ENCODE assay signal across 15 mouse cellular contexts in genomic region chr7:28353267-28353666, GRCm38 (mm10). TPM values are rescaled to one million over a fixed set of nuclear protein-coding genes. Genes with fewer than 3 reads are reported as not detected.
DNase-seq lines count a peak whose midpoint lies in the region; ATAC-seq and TF ChIP-seq lines count a peak whose summit lies in the region.
"Had no signal": no experiment of that assay in that cellular context is flagged by ENCODE, and none has a peak within 500 bp of the region (broad histone marks: within the 10 kb centered on the region; RNA-seq: fewer than 3 reads in every experiment).

No protein-coding gene starts in this region.

- no peak for TF ChIP-seq EP300 in MEL (IDR thresholded peaks at IDR 0.05; ENCODE audit: low read depth in 1 of 2, low read length in 2 of 2)

- no peak overlapping the region for H3K27ac ChIP-seq in hindbrain, embryonic 10.5 days
- H3K27ac ChIP-seq in hindbrain, embryonic 12.5 days, result no peak overlapping the region
- H3K27ac ChIP-seq in MEL (ENCODE audit: control insufficient read depth, low read depth, low read length), result no peak overlapping the region
- H3K27ac ChIP-seq in forebrain, embryonic 14.5 days (ENCODE audit: low read depth, low read length), result no peak overlapping the region
- H3K27ac ChIP-seq: embryonic facial prominence, embryonic 15.5 days; liver, embryonic 15.5 days; midbrain, embryonic 12.5 days had no signal

- 93% methylated on average over 2 of the region's 2 CpGs for WGBS in hindbrain, embryonic 10.5 days
- 97% methylated on average over 2 of the region's 2 CpGs for WGBS in hindbrain, embryonic 12.5 days
- 73% methylated on average over 2 of the region's 2 CpGs for WGBS in lung, adult 2 months
- WGBS in forebrain, embryonic 14.5 days, result 96% methylated on average over 2 of the region's 2 CpGs

- H3K4me1 ChIP-seq in hindbrain, embryonic 10.5 days (replicated peaks), result peaks cover 44% of the 10 kb centered on the region
- peaks cover 32% of the 10 kb centered on the region for H3K4me1 ChIP-seq in hindbrain, embryonic 12.5 days
- H3K4me1 ChIP-seq in lung, adult 2 months (ENCODE audit: control insufficient read depth, insufficient read depth, low read length), result peaks cover 18% of the 10 kb centered on the region
- H3K4me1 ChIP-seq in MEL (ENCODE audit: control insufficient read depth in 1 of 2, insufficient read depth in 2 of 2, low read length in 2 of 2), result peaks cover 2 to 25% of the 10 kb centered on the region in 2 experiments; a peak in 3 of 4 replicates
- peaks cover 15% of the 10 kb centered on the region for H3K4me1 ChIP-seq in forebrain, embryonic 14.5 days (ENCODE audit: control insufficient read depth, insufficient read depth, low read length)

- H3K9ac ChIP-seq in hindbrain, embryonic 12.5 days, result no peak overlapping the region
- H3K9ac ChIP-seq in MEL (ENCODE audit: control insufficient read depth, low read depth, low read length, poor library complexity, severe bottlenecking), result no peak overlapping the region
- no peak overlapping the region for H3K9ac ChIP-seq in forebrain, embryonic 14.5 days (ENCODE audit: low read length)
- H3K9ac ChIP-seq: embryonic facial prominence, embryonic 15.5 days; liver, embryonic 15.5 days; midbrain, embryonic 12.5 days had no signal

- no peak for DNase-seq in hindbrain, embryonic 10.5 days (ENCODE audit: low spot score)
- DNase-seq in lung, postnatal 10 days, result peak; percentile 25
- no peak for DNase-seq in lung, adult 2 months
- peak; percentile 58 for DNase-seq in MEL (ENCODE audit: low read depth, low spot score)
- DNase-seq in lung, postnatal 36 days, result peak; percentile 42
- DNase-seq in forebrain, embryonic 14.5 days (ENCODE audit: low spot score), result no peak
- DNase-seq: cerebellum, adult 11 months; gastrocnemius, postnatal 36 days; spleen, adult 18-20 months had no signal

- H3K79me2 ChIP-seq in MEL (ENCODE audit: control insufficient read depth, insufficient read depth, low read length, poor library complexity), result peaks cover 20% of the 10 kb centered on the region

- no peak overlapping the region for H3K4me2 ChIP-seq in hindbrain, embryonic 12.5 days (replicated peaks)
- no peak overlapping the region for H3K4me2 ChIP-seq in forebrain, embryonic 14.5 days (ENCODE audit: low read length)
- H3K4me2 ChIP-seq: embryonic facial prominence, embryonic 15.5 days; liver, embryonic 15.5 days; midbrain, embryonic 12.5 days had no signal

- H3K36me3 ChIP-seq in hindbrain, embryonic 10.5 days, result peaks cover 41% of the 10 kb centered on the region
- peaks cover 30% of the 10 kb centered on the region for H3K36me3 ChIP-seq in hindbrain, embryonic 12.5 days
- peaks cover 11 to 24% of the 10 kb centered on the region in 2 experiments for H3K36me3 ChIP-seq in MEL (ENCODE audit: control insufficient read depth in 1 of 2, insufficient read depth in 2 of 2, low read length in 2 of 2)
- peaks cover 34% of the 10 kb centered on the region for H3K36me3 ChIP-seq in forebrain, embryonic 14.5 days (ENCODE audit: control insufficient read depth, insufficient read depth, low read length)

- TF ChIP-seq RAD21 in MEL (IDR thresholded peaks at IDR 0.05; ENCODE audit: low read depth, low read length), result no peak

- no peak for TF ChIP-seq POLR2A in lung, adult 2 months (IDR thresholded peaks at IDR 0.05; ENCODE audit: borderline replicate concordance, extremely low read depth, low read depth, low read length)
- TF ChIP-seq POLR2A in MEL (IDR thresholded peaks at IDR 0.05; ENCODE audit: control insufficient read depth in 1 of 2, insufficient read depth in 1 of 2, low read depth in 1 of 2, low read length in 2 of 2, poor library complexity in 1 of 2), result no peak

- TF ChIP-seq CTCF in lung, adult 2 months (IDR thresholded peaks at IDR 0.05; ENCODE audit: insufficient read depth, low read length), result no peak
- TF ChIP-seq CTCF in MEL (IDR thresholded peaks at IDR 0.05 in 2 of 3, conservative IDR thresholded peaks at IDR 0.05 in 1 of 3; ENCODE audit: control insufficient read depth in 1 of 3, insufficient read depth in 1 of 3, low read depth in 2 of 3, low read length in 3 of 3, poor library complexity in 1 of 3, severe bottlenecking in 1 of 3), result no peak

- H3K9me3 ChIP-seq in hindbrain, embryonic 10.5 days, result no peaks in the 10 kb centered on the region
- H3K9me3 ChIP-seq in hindbrain, embryonic 12.5 days (replicated peaks), result no peaks in the 10 kb centered on the region
- no peaks in the 10 kb centered on the region for H3K9me3 ChIP-seq in MEL (replicated peaks; ENCODE audit: insufficient read depth, low read length)
- H3K9me3 ChIP-seq in forebrain, embryonic 14.5 days (replicated peaks; ENCODE audit: control insufficient read depth, low read length), result no peaks in the 10 kb centered on the region
- H3K9me3 ChIP-seq: embryonic facial prominence, embryonic 15.5 days; liver, embryonic 15.5 days; midbrain, embryonic 12.5 days had no signal

- H3K4me3 ChIP-seq in hindbrain, embryonic 10.5 days, result peak overlapping the region; percentile 11; the same call in 1 of the 2 replicates
- no peak overlapping the region for H3K4me3 ChIP-seq in hindbrain, embryonic 12.5 days
- no peak overlapping the region for H3K4me3 ChIP-seq in lung, adult 2 months (replicated peaks; ENCODE audit: extremely low read depth, low read depth, low read length)
- no peak overlapping the region for H3K4me3 ChIP-seq in MEL (ENCODE audit: control insufficient read depth in 1 of 2, insufficient read depth in 1 of 2, low read depth in 2 of 2, low read length in 2 of 2)
- H3K4me3 ChIP-seq in forebrain, embryonic 14.5 days (ENCODE audit: low read depth, low read length), result no peak overlapping the region
- H3K4me3 ChIP-seq: embryonic facial prominence, embryonic 15.5 days; liver, embryonic 15.5 days; midbrain, embryonic 12.5 days had no signal

- no peaks in the 10 kb centered on the region for H3K27me3 ChIP-seq in hindbrain, embryonic 10.5 days (ENCODE audit: insufficient read depth, poor library complexity, severe bottlenecking)
- no peaks in the 10 kb centered on the region for H3K27me3 ChIP-seq in hindbrain, embryonic 12.5 days
- no peaks in the 10 kb centered on the region for H3K27me3 ChIP-seq in MEL (ENCODE audit: control insufficient read depth in 1 of 2, insufficient read depth in 2 of 2, low read length in 2 of 2)
- no peaks in the 10 kb centered on the region for H3K27me3 ChIP-seq in forebrain, embryonic 14.5 days (replicated peaks; ENCODE audit: control insufficient read depth, insufficient read depth, low read length)
- H3K27me3 ChIP-seq: embryonic facial prominence, embryonic 15.5 days; liver, embryonic 15.5 days; midbrain, embryonic 12.5 days had no signal

- no peak for ATAC-seq in hindbrain, embryonic 12.5 days (ENCODE audit: low FRiP score)
- ATAC-seq in megakaryocyte, adult 5-6 weeks (ENCODE audit: poor library complexity, severe bottlenecking), result no peak
- no peak for ATAC-seq in forebrain, embryonic 14.5 days
- ATAC-seq: inflammation-experienced regulatory T-cells, adult 6 months had no signal

RNA-seq across cellular contexts. Expression of gene Rps16, which starts 2.8 kb away (rescaled TPM):
- 777 and 925 TPM in 2 replicates for polyA plus RNA-seq in hindbrain, embryonic 10.5 days (2016; fragmentation: Nextera tagmentation; extraction: Ambion mirVana)
- polyA plus RNA-seq in hindbrain, embryonic 12.5 days (2016; fragmentation: Nextera tagmentation; extraction: Ambion mirVana), result 514 and 573 TPM in 2 replicates
- 529 and 774 TPM in 2 replicates for polyA plus RNA-seq in lung, adult 2 months (2012; rRNA removed)
- total RNA-seq in MEL (2012; rRNA removed), result 2,133 and 2,343 TPM in 2 replicates
- 1,000 to 10,000 TPM; 1,661 to 1,740 TPM for polyA plus RNA-seq in MEL (2012; ENCODE audit: insufficient read depth in 1 of 2, insufficient read length in 2 of 2, low read depth in 1 of 2, low replicate concordance in 2 of 2, missing spikeins in 1 of 2)
- total RNA-seq in megakaryocyte, adult 5-6 weeks (2015), result 2,258 and 2,353 TPM in 2 replicates
- 250 and 448 TPM in 2 replicates for total RNA-seq in megakaryocyte, adult 5-6 weeks (2017)
- polyA plus RNA-seq in forebrain, embryonic 14.5 days (2014; fragmentation: Nextera tagmentation; extraction: Ambion mirVana), result 539 and 750 TPM in 2 replicates

RNA-seq across cellular contexts. Expression of gene Supt5, which starts 14.7 kb away (rescaled TPM):
- polyA plus RNA-seq in hindbrain, embryonic 10.5 days (2016; fragmentation: Nextera tagmentation; extraction: Ambion mirVana), result 107 and 118 TPM in 2 replicates
- polyA plus RNA-seq in hindbrain, embryonic 12.5 days (2016; fragmentation: Nextera tagmentation; extraction: Ambion mirVana), result 105 and 112 TPM in 2 replicates
- polyA plus RNA-seq in lung, adult 2 months (2012; rRNA removed), result 98.7 and 109 TPM in 2 replicates
- 63.3 and 66.0 TPM in 2 replicates for total RNA-seq in MEL (2012; rRNA removed)
- 100 to 1,000 TPM; 156 to 448 TPM for polyA plus RNA-seq in MEL (2012; ENCODE audit: insufficient read depth in 1 of 2, insufficient read length in 2 of 2, low read depth in 1 of 2, low replicate concordance in 2 of 2, missing spikeins in 1 of 2)
- total RNA-seq in megakaryocyte, adult 5-6 weeks (2015), result 47.1 and 56.8 TPM in 2 replicates
- 61.2 and 67.5 TPM in 2 replicates for total RNA-seq in megakaryocyte, adult 5-6 weeks (2017)
- 62.6 and 77.8 TPM in 2 replicates for polyA plus RNA-seq in forebrain, embryonic 14.5 days (2014; fragmentation: Nextera tagmentation; extraction: Ambion mirVana)

RNA-seq across cellular contexts. Expression of gene Plekhg2, which starts 19.1 kb away (rescaled TPM):
- 82.4 and 93.0 TPM in 2 replicates for polyA plus RNA-seq in hindbrain, embryonic 10.5 days (2016; fragmentation: Nextera tagmentation; extraction: Ambion mirVana)
- polyA plus RNA-seq in hindbrain, embryonic 12.5 days (2016; fragmentation: Nextera tagmentation; extraction: Ambion mirVana), result 71.7 and 74.9 TPM in 2 replicates
- 37.5 and 40.0 TPM in 2 replicates for polyA plus RNA-seq in lung, adult 2 months (2012; rRNA removed)
- total RNA-seq in MEL (2012; rRNA removed), result 1.1 and 1.8 TPM in 2 replicates
- polyA plus RNA-seq in MEL (2012; ENCODE audit: insufficient read depth in 1 of 2, insufficient read length in 2 of 2, low read depth in 1 of 2, low replicate concordance in 2 of 2, missing spikeins in 1 of 2), result 1 to 10 TPM in 1 of 2 experiments, not detected in 1; 9.2 TPM
- total RNA-seq in megakaryocyte, adult 5-6 weeks (2015), result 11.5 and 15.2 TPM in 2 replicates
- 6.1 and 6.3 TPM in 2 replicates for total RNA-seq in megakaryocyte, adult 5-6 weeks (2017)
- polyA plus RNA-seq in forebrain, embryonic 14.5 days (2014; fragmentation: Nextera tagmentation; extraction: Ambion mirVana), result 17.7 and 27.5 TPM in 2 replicates

RNA-seq across cellular contexts. Expression of gene Zfp36, which starts 26.8 kb away (rescaled TPM):
- 5.3 and 5.8 TPM in 2 replicates for polyA plus RNA-seq in hindbrain, embryonic 10.5 days (2016; fragmentation: Nextera tagmentation; extraction: Ambion mirVana)
- polyA plus RNA-seq in hindbrain, embryonic 12.5 days (2016; fragmentation: Nextera tagmentation; extraction: Ambion mirVana), result 6.3 and 7.3 TPM in 2 replicates
- 83.3 and 136 TPM in 2 replicates for polyA plus RNA-seq in lung, adult 2 months (2012; rRNA removed)
- 0.50 and 0.65 TPM in 2 replicates for total RNA-seq in MEL (2012; rRNA removed)
- 1 to 10 TPM in 1 of 2 experiments, not detected in 1; 2.8 TPM for polyA plus RNA-seq in MEL (2012; ENCODE audit: insufficient read depth in 1 of 2, insufficient read length in 2 of 2, low read depth in 1 of 2, low replicate concordance in 2 of 2, missing spikeins in 1 of 2)
- total RNA-seq in megakaryocyte, adult 5-6 weeks (2015), result 350 and 368 TPM in 2 replicates
- 118 and 143 TPM in 2 replicates for total RNA-seq in megakaryocyte, adult 5-6 weeks (2017)
- polyA plus RNA-seq in forebrain, embryonic 14.5 days (2014; fragmentation: Nextera tagmentation; extraction: Ambion mirVana), result 3.3 and 5.6 TPM in 2 replicates

RNA-seq across cellular contexts. Expression of gene Med29, which starts 39.2 kb away (rescaled TPM):
- polyA plus RNA-seq in hindbrain, embryonic 10.5 days (2016; fragmentation: Nextera tagmentation; extraction: Ambion mirVana), result 62.9 and 65.0 TPM in 2 replicates
- polyA plus RNA-seq in hindbrain, embryonic 12.5 days (2016; fragmentation: Nextera tagmentation; extraction: Ambion mirVana), result 39.6 and 42.2 TPM in 2 replicates
- polyA plus RNA-seq in lung, adult 2 months (2012; rRNA removed), result 37.3 and 39.2 TPM in 2 replicates
- total RNA-seq in MEL (2012; rRNA removed), result 23.7 and 31.1 TPM in 2 replicates
- 10 to 100 TPM in 1 of 2 experiments, not detected in 1; 39.6 TPM for polyA plus RNA-seq in MEL (2012; ENCODE audit: insufficient read depth in 1 of 2, insufficient read length in 2 of 2, low read depth in 1 of 2, low replicate concordance in 2 of 2, missing spikeins in 1 of 2)
- 14.7 and 15.4 TPM in 2 replicates for total RNA-seq in megakaryocyte, adult 5-6 weeks (2015)
- total RNA-seq in megakaryocyte, adult 5-6 weeks (2017), result 9.0 and 9.4 TPM in 2 replicates
- polyA plus RNA-seq in forebrain, embryonic 14.5 days (2014; fragmentation: Nextera tagmentation; extraction: Ambion mirVana), result 42.3 and 52.9 TPM in 2 replicates

Comparison
In these comparisons a context has a peak if more than half of its experiments do, and no peak if none do; other contexts are left out.
1. DNase-seq: peak in lung, postnatal 10 days (single experiment), MEL (single experiment) and lung, postnatal 36 days (single experiment); none in hindbrain, embryonic 10.5 days (single experiment), lung, adult 2 months (single experiment) and forebrain, embryonic 14.5 days (single experiment).